Mouse (Mus musculus) ES-Bruce4 (cell line): ENCODE measurements around the gene Prdx2. TPM values are rescaled to one million over a fixed set of nuclear protein-coding genes. Genes with fewer than 3 reads are reported as not detected.

Experiments used
- H3K27ac ChIP-seq: 2 replicates; pipeline ENCODE4 v1.5.1; 2012; ENCODE audit warnings: low read length, inconsistent platforms; ENCODE audit not compliant: insufficient read depth
- H3K27me3 ChIP-seq: 2 replicates; pipeline ENCODE4 v1.6.1; 2012; ENCODE audit warnings: mild to moderate bottlenecking, low read length, inconsistent platforms; ENCODE audit not compliant: control insufficient read depth, poor library complexity, insufficient read depth, severe bottlenecking
- H3K36me3 ChIP-seq: 2 replicates; pipeline ENCODE4 v1.6.1; 2012; ENCODE audit warnings: inconsistent platforms, mild to moderate bottlenecking, low read length, moderate library complexity; ENCODE audit not compliant: control insufficient read depth, poor library complexity, insufficient read depth, severe bottlenecking
- H3K4me1 ChIP-seq: one replicate; pipeline ENCODE4 v1.8.1; 2011; ENCODE audit warnings: low read length; ENCODE audit not compliant: control insufficient read depth, insufficient read depth
- H3K4me3 ChIP-seq: 2 replicates; pipeline ENCODE4 v1.5.1; 2011; ENCODE audit warnings: low read depth, mild to moderate bottlenecking, low read length
- H3K9ac ChIP-seq: 2 replicates; pipeline ENCODE4 v1.6.1; 2012; ENCODE audit warnings: low read depth, mild to moderate bottlenecking, inconsistent platforms; ENCODE audit not compliant: poor library complexity, severe bottlenecking
- H3K9me3 ChIP-seq: replicated peaks from 2 replicates; pipeline ENCODE4 v1.6.1; 2012; ENCODE audit warnings: mild to moderate bottlenecking, low read length, inconsistent platforms; ENCODE audit not compliant: control insufficient read depth, poor library complexity, insufficient read depth, severe bottlenecking
- CTCF ChIP-seq: IDR thresholded peaks from one replicate; pipeline ENCODE4 v1.8.1; 2011; ENCODE audit warnings: low read depth, low read length
- EP300 ChIP-seq: IDR thresholded peaks from 2 replicates; pipeline ENCODE4 v1.6.1; 2011; ENCODE audit warnings: low read depth, low read length; ENCODE audit not compliant: insufficient read depth
- POLR2A ChIP-seq: IDR thresholded peaks from one replicate; pipeline ENCODE4 v1.8.1; 2011; ENCODE audit warnings: low read length; ENCODE audit not compliant: insufficient read depth
- polyA plus RNA-seq: library from polyadenylated mRNA; stranded (reverse); fragments of >200 nt; gene quantifications from 2 replicates; pipeline ENCODE4 v1.2.4, GENCODE M21; 2011; ENCODE audit warnings: low read depth; ENCODE audit not compliant: missing spikeins, insufficient read depth, insufficient read length

The Prdx2 gene
- polyA plus RNA-seq, 1 experiment: 237 TPM

- Histone ChIP-seq H3K27ac (peak overlapping the region; percentile 15; the same call in 1 of the 2 replicates), H3K36me3 (peaks cover 24% of the 10 kb centered on the region)
These were observed 876 bp downstream of the Prdx2 start for GRCm38 (mm10) chr8:84970135-84970790.

GRCm38 (mm10) chr8:84970913-84971312 lies 1.5 kb downstream of the Prdx2 start:
- Histone ChIP-seq H3K27me3 (no peaks in the 10 kb centered on the region), H3K9ac (peak overlapping the region; percentile 82; the same call in 1 of the 2 replicates), H3K4me3 (no peak overlapping the region; the same call in 1 of the 2 replicates), H3K36me3 (peaks cover 24% of the 10 kb centered on the region), H3K4me1 (peaks cover 4% of the 10 kb centered on the region), H3K9me3 (no peaks in the 10 kb centered on the region), H3K27ac (no peak overlapping the region)
- no peak for TF ChIP-seq EP300
- TF ChIP-seq CTCF: no peak
- no peak for TF ChIP-seq POLR2A

More at GRCm38 (mm10) chr8:84970135-84970790, 876 bp downstream of the Prdx2 start:
- Histone ChIP-seq H3K9me3 (no peaks in the 10 kb centered on the region), H3K9ac (peak overlapping the region; percentile 82), H3K4me1 (peaks cover 4% of the 10 kb centered on the region), H3K4me3 (peak overlapping the region; percentile 72), H3K27me3 (no peaks in the 10 kb centered on the region)
- TF ChIP-seq POLR2A: no peak
- no peak for TF ChIP-seq EP300
- no peak for TF ChIP-seq CTCF

- no peak overlapping the region for H3K9ac ChIP-seq
- H3K27me3 ChIP-seq: no peaks in the 10 kb centered on the region
- no peak overlapping the region for H3K4me3 ChIP-seq
- H3K9me3 ChIP-seq: no peaks in the 10 kb centered on the region
- H3K27ac ChIP-seq: no peak overlapping the region
- peaks cover 24% of the 10 kb centered on the region for H3K36me3 ChIP-seq
- no peak for TF ChIP-seq CTCF
- TF ChIP-seq POLR2A: no peak
- no peak for TF ChIP-seq EP300
- H3K4me1 ChIP-seq: no peaks in the 10 kb centered on the region
These were observed 3.7 kb downstream of the Prdx2 start for GRCm38 (mm10) chr8:84973079-84973478.

- H3K9me3 ChIP-seq: no peaks in the 10 kb centered on the region
- no peak overlapping the region; the same call in 1 of the 2 replicates for H3K27ac ChIP-seq
- no peaks in the 10 kb centered on the region for H3K4me1 ChIP-seq
- H3K9ac ChIP-seq: no peak overlapping the region
- no peak overlapping the region for H3K4me3 ChIP-seq
- H3K27me3 ChIP-seq: no peaks in the 10 kb centered on the region
- TF ChIP-seq EP300 (no peak), CTCF (peak; percentile 29), POLR2A (no peak)
- peaks cover 24% of the 10 kb centered on the region for H3K36me3 ChIP-seq
These were observed 4.6 kb downstream of the Prdx2 start for GRCm38 (mm10) chr8:84973803-84974542.

GRCm38 (mm10) chr8:84974543-84975142 lies 5.3 kb downstream of the Prdx2 start:
- Histone ChIP-seq H3K9me3 (no peaks in the 10 kb centered on the region), H3K4me1 (no peaks in the 10 kb centered on the region), H3K36me3 (peaks cover 24% of the 10 kb centered on the region), H3K9ac (no peak overlapping the region), H3K4me3 (no peak overlapping the region), H3K27ac (peak overlapping the region; percentile 53), H3K27me3 (no peaks in the 10 kb centered on the region)
- TF ChIP-seq EP300 (no peak), POLR2A (no peak), CTCF (no peak)

- TF ChIP-seq POLR2A (no peak), EP300 (0 out of 2 replicates have a peak, but pooled peaks have one; percentile 36), CTCF (peak; percentile 87)
- H3K9ac ChIP-seq: peak overlapping the region; percentile 94
These were observed 6.0 kb downstream of the Prdx2 start for GRCm38 (mm10) chr8:84975434-84975833.

More at GRCm38 (mm10) chr8:84975434-84975833, 6.0 kb downstream of the Prdx2 start:
- Histone ChIP-seq H3K27me3 (no peaks in the 10 kb centered on the region), H3K9me3 (no peaks in the 10 kb centered on the region), H3K4me3 (peak overlapping the region; percentile 66), H3K36me3 (peaks cover 24% of the 10 kb centered on the region), H3K4me1 (no peaks in the 10 kb centered on the region), H3K27ac (peak overlapping the region; percentile 90)
